ENCODE assay signal across 28 mouse cellular contexts in genomic region chr9:116831386-116831785, GRCm38 (mm10).
DNase-seq lines count a peak whose midpoint lies in the region; ATAC-seq and TF ChIP-seq lines count a peak whose summit lies in the region.
"Had no signal": no experiment of that assay in that cellular context is flagged by ENCODE, and none has a peak within 500 bp of the region (broad histone marks: within the 10 kb centered on the region; RNA-seq: fewer than 3 reads in every experiment).

No protein-coding gene starts in this region.

- peak; percentile 93 for DNase-seq in heart, adult 11 months
- no peak for DNase-seq in heart, postnatal 36 days
- peak; percentile 30 for DNase-seq in heart, postnatal 0 days (ENCODE audit: low spot score)
- DNase-seq in heart, adult 2 months, result no peak
- DNase-seq in liver, adult 2 months (ENCODE audit: extremely low read depth, low read depth, low spot score), result peak; percentile 9
- no peak for DNase-seq in liver, postnatal 0 days
- DNase-seq in adipocyte (ENCODE audit: low spot score), result peak; percentile 20
- DNase-seq: adrenal gland, postnatal 10 days; cerebellum, adult 2 months; cerebellum, postnatal 25 days; gastrocnemius, postnatal 36 days; layer of hippocampus, postnatal 36 days; liver, embryonic 13.5 days; retina, postnatal 1 day; right cerebral cortex, postnatal 25 days; spleen, adult 18-20 months had no signal

- ATAC-seq in heart, postnatal 0 days (ENCODE audit: insufficient read depth, low read depth), result peak; percentile 27; the same call in 1 of the 2 replicates
- ATAC-seq in liver, postnatal 0 days, result no peak
- no peak for ATAC-seq in forebrain, embryonic 15.5 days (replicated peaks)
- ATAC-seq: activated CD4-positive, CD25-positive, alpha-beta regulatory T cell, adult 4 months; inflammation-experienced regulatory T-cells, adult 6 months; lung, postnatal 0 days; midbrain, embryonic 16.5 days had no signal

- TF ChIP-seq CTCF in heart, postnatal 0 days (IDR thresholded peaks at IDR 0.05; ENCODE audit: low read depth), result no peak
- TF ChIP-seq CTCF in heart, adult 2 months (IDR thresholded peaks at IDR 0.05), result no peak
- TF ChIP-seq CTCF in liver, adult 2 months (IDR thresholded peaks at IDR 0.05; ENCODE audit: low read depth, low read length), result no peak
- no peak for TF ChIP-seq CTCF in liver, postnatal 0 days (IDR thresholded peaks at IDR 0.05; ENCODE audit: low read depth)

- peak overlapping the region; percentile 17; the same call in 1 of the 2 replicates for H3K27ac ChIP-seq in heart, postnatal 0 days (ENCODE audit: low read depth)
- no peak overlapping the region; the same call in 1 of the 2 replicates for H3K27ac ChIP-seq in heart, adult 2 months
- no peak overlapping the region for H3K27ac ChIP-seq in liver, adult 2 months (replicated peaks; ENCODE audit: insufficient read depth, low read depth, low read length)
- H3K27ac ChIP-seq in liver, postnatal 0 days (ENCODE audit: low read depth), result no peak overlapping the region
- no peak overlapping the region for H3K27ac ChIP-seq in forebrain, embryonic 15.5 days (replicated peaks)
- H3K27ac ChIP-seq: embryonic facial prominence, embryonic 13.5 days; forebrain, embryonic 12.5 days; hindbrain, embryonic 14.5 days; limb, embryonic 13.5 days; liver, embryonic 13.5 days; neural tube, embryonic 13.5 days had no signal

- H3K36me3 ChIP-seq in heart, postnatal 0 days (replicated peaks; ENCODE audit: control insufficient read depth, insufficient read depth, low read length), result no peaks in the 10 kb centered on the region
- no peaks in the 10 kb centered on the region for H3K36me3 ChIP-seq in heart, adult 2 months (ENCODE audit: control insufficient read depth, insufficient read depth, low read length)
- no peaks in the 10 kb centered on the region for H3K36me3 ChIP-seq in liver, adult 2 months (ENCODE audit: control insufficient read depth, insufficient read depth, low read length)
- H3K36me3 ChIP-seq in liver, postnatal 0 days (replicated peaks; ENCODE audit: insufficient read depth, low read length), result no peaks in the 10 kb centered on the region
- no peaks in the 10 kb centered on the region for H3K36me3 ChIP-seq in forebrain, embryonic 15.5 days
- H3K36me3 ChIP-seq: embryonic facial prominence, embryonic 13.5 days; forebrain, embryonic 12.5 days; limb, embryonic 13.5 days; liver, embryonic 13.5 days; neural tube, embryonic 13.5 days had no signal

- intact Hi-C loops in heart, postnatal 36 days (cut with DNase I), result no loop called here
- intact Hi-C loops in heart, adult 2 months (cut with DNase I), result no loop called here

- no peaks in the 10 kb centered on the region for H3K27me3 ChIP-seq in heart, postnatal 0 days (ENCODE audit: control insufficient read depth, insufficient read depth, low read length)
- H3K27me3 ChIP-seq in heart, adult 2 months (ENCODE audit: control insufficient read depth, insufficient read depth, low read length), result no peaks in the 10 kb centered on the region
- H3K27me3 ChIP-seq in liver, adult 2 months (ENCODE audit: control insufficient read depth, insufficient read depth, low read length), result no peaks in the 10 kb centered on the region
- no peaks in the 10 kb centered on the region for H3K27me3 ChIP-seq in liver, postnatal 0 days (ENCODE audit: insufficient read depth, low read length)
- H3K27me3 ChIP-seq in forebrain, embryonic 15.5 days, result no peaks in the 10 kb centered on the region
- H3K27me3 ChIP-seq: embryonic facial prominence, embryonic 13.5 days; forebrain, embryonic 12.5 days; limb, embryonic 13.5 days; liver, embryonic 13.5 days; neural tube, embryonic 13.5 days had no signal

- no peak overlapping the region for H3K4me3 ChIP-seq in heart, postnatal 0 days (ENCODE audit: low read depth, low read length)
- no peak overlapping the region for H3K4me3 ChIP-seq in heart, adult 2 months
- no peak overlapping the region for H3K4me3 ChIP-seq in liver, adult 2 months (ENCODE audit: insufficient read depth, low read depth, low read length)
- H3K4me3 ChIP-seq in liver, postnatal 0 days (ENCODE audit: low read depth, low read length), result no peak overlapping the region
- H3K4me3 ChIP-seq in forebrain, embryonic 15.5 days, result no peak overlapping the region
- H3K4me3 ChIP-seq: embryonic facial prominence, embryonic 13.5 days; erythroblast, embryonic 14.5 days; forebrain, embryonic 12.5 days; limb, embryonic 13.5 days; liver, embryonic 13.5 days; myocyte; neural tube, embryonic 13.5 days had no signal

- H3K9ac ChIP-seq in heart, postnatal 0 days (replicated peaks; ENCODE audit: low read depth, low read length), result no peak overlapping the region
- H3K9ac ChIP-seq in heart, adult 2 months (ENCODE audit: low read depth, low read length), result no peak overlapping the region
- no peak overlapping the region for H3K9ac ChIP-seq in liver, adult 2 months (ENCODE audit: low read depth, low read length)
- H3K9ac ChIP-seq in liver, postnatal 0 days (replicated peaks), result no peak overlapping the region
- H3K9ac ChIP-seq in forebrain, embryonic 15.5 days (replicated peaks), result no peak overlapping the region
- H3K9ac ChIP-seq: embryonic facial prominence, embryonic 13.5 days; forebrain, embryonic 12.5 days; hindbrain, embryonic 14.5 days; limb, embryonic 13.5 days; liver, embryonic 13.5 days; neural tube, embryonic 13.5 days had no signal

- TF ChIP-seq POLR2A in heart, adult 2 months (IDR thresholded peaks at IDR 0.05; ENCODE audit: insufficient read depth, low read depth, low read length), result no peak
- TF ChIP-seq POLR2A in liver, adult 2 months (IDR thresholded peaks at IDR 0.05; ENCODE audit: extremely low read depth, insufficient read depth, low read length), result no peak

- TF ChIP-seq EP300 in heart, postnatal 0 days (IDR thresholded peaks at IDR 0.05; ENCODE audit: low read depth), result no peak
- TF ChIP-seq EP300 in heart, adult 2 months (IDR thresholded peaks at IDR 0.05; ENCODE audit: insufficient read depth, low read depth, low read length), result no peak
- no peak for TF ChIP-seq EP300 in liver, postnatal 0 days (IDR thresholded peaks at IDR 0.05; ENCODE audit: low read depth)

- no peak overlapping the region for H3K4me2 ChIP-seq in heart, postnatal 0 days (ENCODE audit: low read depth, low read length)
- H3K4me2 ChIP-seq in liver, postnatal 0 days (ENCODE audit: low read depth, low read length), result no peak overlapping the region
- no peak overlapping the region for H3K4me2 ChIP-seq in forebrain, embryonic 15.5 days (replicated peaks)
- H3K4me2 ChIP-seq: embryonic facial prominence, embryonic 13.5 days; forebrain, embryonic 12.5 days; hindbrain, embryonic 14.5 days; limb, embryonic 13.5 days; liver, embryonic 13.5 days; neural tube, embryonic 13.5 days had no signal

- H3K79me2 ChIP-seq in heart, adult 2 months (replicated peaks; ENCODE audit: control insufficient read depth, insufficient read depth, low read length), result no peaks in the 10 kb centered on the region
- no peaks in the 10 kb centered on the region for H3K79me2 ChIP-seq in liver, adult 2 months (ENCODE audit: control insufficient read depth, insufficient read depth, low read length)

- H3K4me1 ChIP-seq in heart, postnatal 0 days (ENCODE audit: control insufficient read depth, insufficient read depth), result peaks cover 16% of the 10 kb centered on the region; the same call in 1 of the 2 replicates
- peaks cover 1% of the 10 kb centered on the region for H3K4me1 ChIP-seq in heart, adult 2 months (ENCODE audit: control insufficient read depth, insufficient read depth, low read length)
- H3K4me1 ChIP-seq in liver, adult 2 months (ENCODE audit: control insufficient read depth, insufficient read depth, low read length), result no peaks in the 10 kb centered on the region
- no peaks in the 10 kb centered on the region for H3K4me1 ChIP-seq in liver, postnatal 0 days (ENCODE audit: insufficient read depth)
- no peaks in the 10 kb centered on the region for H3K4me1 ChIP-seq in forebrain, embryonic 15.5 days
- H3K4me1 ChIP-seq: forebrain, embryonic 12.5 days had no signal

- H3K9me3 ChIP-seq in heart, postnatal 0 days (replicated peaks; ENCODE audit: control insufficient read depth, low read length), result no peaks in the 10 kb centered on the region
- H3K9me3 ChIP-seq in liver, postnatal 0 days (ENCODE audit: low read length), result no peaks in the 10 kb centered on the region
- no peaks in the 10 kb centered on the region for H3K9me3 ChIP-seq in forebrain, embryonic 15.5 days
- H3K9me3 ChIP-seq: embryonic facial prominence, embryonic 13.5 days; forebrain, embryonic 12.5 days; limb, embryonic 13.5 days; liver, embryonic 13.5 days; neural tube, embryonic 13.5 days had no signal

- 28% methylated on average over 5 of the region's 5 CpGs for WGBS in heart, postnatal 0 days
- WGBS in heart, adult 2 months, result 27% methylated on average over 5 of the region's 5 CpGs
- 68% methylated on average over 5 of the region's 5 CpGs for WGBS in liver, adult 2 months
- 73% methylated on average over 5 of the region's 5 CpGs for WGBS in liver, postnatal 0 days (ENCODE audit: insufficient replicate concordance)
- whole genome bisulfite sequencing in forebrain, embryonic 15.5 days, result 92% methylated on average over 5 of the region's 5 CpGs

Comparison
In these comparisons a context has a peak if more than half of its experiments do, and no peak if none do; other contexts are left out.
1. DNase-seq: peak in heart, adult 11 months (single experiment), heart, postnatal 0 days (single experiment), liver, adult 2 months (single experiment) and adipocyte (single experiment); none in heart, postnatal 36 days (0 of 2), heart, adult 2 months (0 of 2) and liver, postnatal 0 days (single experiment).